Mouse (Mus musculus): ENCODE measurements at regions not wholly inside any gene's neighbourhood (a gene's known extent, or its start where the extent isn't known, plus 50 kb on each side); places are given as distances from the start of the nearest gene placed in this dataset.
A peak's percentile ranks its signal among the peaks of the same experiment; 100 is the strongest.

DNA sequence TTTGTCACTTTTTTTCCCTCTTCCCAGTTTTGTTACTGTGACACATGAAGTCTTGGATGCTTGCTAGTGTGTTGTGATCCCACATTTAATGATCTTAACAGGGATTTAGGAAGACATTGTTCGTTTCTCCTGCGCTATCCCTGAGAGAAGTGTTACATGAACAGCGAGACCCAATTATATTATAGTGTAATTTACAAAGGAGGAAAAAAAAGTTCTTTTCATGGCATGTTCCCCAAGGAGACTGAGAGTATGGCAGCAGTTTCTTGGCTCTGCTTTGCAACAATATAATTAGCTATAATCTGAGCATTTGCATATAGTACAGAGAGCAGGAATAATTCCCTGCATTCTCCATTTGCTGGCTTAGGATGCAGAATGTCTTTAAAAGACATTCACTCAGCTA is 168.6 kb downstream of the Insc start:
- no peak for DNase-seq

DNA sequence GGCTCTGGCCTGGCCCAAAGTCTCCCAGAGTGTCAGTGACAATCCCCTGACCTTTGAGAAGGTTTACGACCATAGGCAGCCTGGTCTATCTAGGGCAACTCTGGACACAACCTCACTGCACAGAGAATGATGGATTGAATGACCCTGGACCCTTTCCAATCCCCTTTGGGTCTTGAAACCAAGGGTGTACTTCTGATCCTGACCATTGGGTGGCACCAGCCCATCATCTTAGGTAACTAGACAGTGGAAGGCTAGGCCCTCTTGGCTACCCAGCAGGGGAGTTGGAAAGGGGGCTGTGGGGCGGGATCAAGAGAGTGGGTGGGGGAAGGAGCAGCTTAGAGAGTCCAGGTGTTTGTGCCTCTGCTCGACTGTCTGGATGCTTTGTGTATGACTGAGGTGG is 178.7 kb downstream of the Insc start:
- peak; percentile 92 for DNase-seq

DNA sequence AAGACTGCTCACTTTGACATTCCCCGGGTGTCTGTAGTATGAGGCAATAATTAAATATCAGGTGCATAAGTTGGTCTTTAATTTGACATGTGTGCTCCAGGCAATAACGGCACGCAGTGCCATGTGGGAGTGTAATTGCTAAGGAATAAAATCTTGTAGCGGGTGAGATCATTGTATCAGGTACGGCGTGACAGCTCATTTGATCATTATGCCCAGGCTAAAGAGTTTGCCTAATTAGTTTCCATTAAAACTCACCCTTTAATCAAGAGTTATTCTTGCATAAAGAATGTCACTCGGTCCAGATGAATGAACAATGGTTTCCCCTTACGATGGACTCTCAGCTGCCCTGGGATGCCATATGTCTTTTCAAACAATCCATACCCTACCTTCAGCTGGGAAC is 190.4 kb downstream of the Insc start:
- DNase-seq = no peak

DNA sequence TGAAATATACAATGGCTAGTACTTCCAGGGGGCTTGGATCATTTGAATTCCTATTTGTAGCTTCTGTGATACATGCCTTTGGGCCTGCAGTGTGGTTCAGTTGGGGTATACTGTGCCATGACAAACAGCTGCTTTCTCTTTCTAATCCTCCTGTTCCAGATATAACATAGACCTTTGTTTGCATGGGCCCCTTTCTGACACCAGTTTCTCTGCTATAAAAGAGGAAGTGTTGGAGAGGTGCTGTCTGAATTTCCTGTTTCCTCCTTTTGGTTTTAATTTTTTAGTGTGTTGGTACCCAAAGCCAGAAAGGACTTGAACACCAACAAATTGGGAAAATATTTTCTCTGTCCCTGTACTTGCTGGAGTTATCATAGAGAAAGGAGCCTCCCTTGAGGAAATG is 207.3 kb downstream of the Insc start:
- no peak for DNase-seq

DNA sequence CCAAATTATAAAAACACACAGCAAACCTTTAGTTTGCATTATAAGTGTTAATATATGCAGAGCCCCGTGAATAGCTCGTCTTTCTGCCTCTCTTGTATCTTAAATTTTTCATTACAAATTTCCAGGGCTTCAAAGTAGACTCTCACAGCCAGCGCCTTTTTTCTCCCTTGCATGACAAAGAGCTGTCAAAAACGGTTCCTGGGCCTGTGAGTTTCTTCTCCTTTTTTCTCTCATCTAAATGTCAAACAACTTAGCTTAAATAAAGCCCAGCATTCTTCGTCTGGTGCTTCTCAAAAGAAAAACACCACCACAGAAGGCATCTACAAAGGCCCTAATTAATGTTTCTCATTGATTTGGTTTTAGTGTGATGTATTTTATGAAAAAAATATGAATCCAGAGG is 219.7 kb downstream of the Insc start:
- DNase-seq = no peak

DNA sequence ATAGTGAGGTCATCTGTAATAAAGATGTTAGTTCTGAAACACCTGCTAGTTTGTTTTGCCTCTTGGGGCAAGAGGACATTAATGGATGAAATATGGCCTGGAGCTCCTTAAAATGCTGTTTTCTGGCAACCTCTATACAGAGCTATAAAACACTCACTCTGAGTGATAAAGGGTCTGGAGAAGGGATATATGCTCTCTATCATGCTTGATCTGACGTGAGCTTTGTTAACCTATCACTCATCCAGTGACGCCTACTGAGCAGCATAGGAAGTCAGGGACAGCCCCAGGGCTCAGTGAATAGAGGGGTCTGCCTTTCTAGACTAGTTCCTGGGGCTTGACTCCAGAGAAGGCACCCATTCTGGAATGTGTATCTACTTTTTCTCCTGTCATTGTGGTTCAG is 222.4 kb downstream of the Insc start:
- no peak for DNase-seq

DNA sequence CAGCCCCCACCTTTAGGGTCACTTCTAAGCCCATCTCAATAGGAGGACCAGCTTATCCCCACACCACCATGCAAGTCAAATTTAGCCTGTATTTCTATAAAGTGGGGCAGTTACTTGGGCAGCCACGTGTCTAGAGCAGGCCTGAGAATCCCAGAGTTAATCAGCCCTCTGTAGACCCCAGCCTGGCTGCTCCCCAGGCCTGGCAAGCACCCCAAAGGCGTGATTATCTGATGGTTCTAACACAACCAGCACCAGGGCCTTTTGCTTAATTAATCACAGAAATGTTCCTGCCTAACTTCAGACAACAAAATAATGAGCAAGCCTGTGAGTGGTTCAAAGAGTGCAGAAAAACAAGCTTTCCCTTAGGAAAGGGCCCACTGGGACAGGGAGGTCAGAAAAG is 243.0 kb downstream of the Insc start:
- DNase-seq = peak in 1 of 2 experiments; percentile 12

DNA sequence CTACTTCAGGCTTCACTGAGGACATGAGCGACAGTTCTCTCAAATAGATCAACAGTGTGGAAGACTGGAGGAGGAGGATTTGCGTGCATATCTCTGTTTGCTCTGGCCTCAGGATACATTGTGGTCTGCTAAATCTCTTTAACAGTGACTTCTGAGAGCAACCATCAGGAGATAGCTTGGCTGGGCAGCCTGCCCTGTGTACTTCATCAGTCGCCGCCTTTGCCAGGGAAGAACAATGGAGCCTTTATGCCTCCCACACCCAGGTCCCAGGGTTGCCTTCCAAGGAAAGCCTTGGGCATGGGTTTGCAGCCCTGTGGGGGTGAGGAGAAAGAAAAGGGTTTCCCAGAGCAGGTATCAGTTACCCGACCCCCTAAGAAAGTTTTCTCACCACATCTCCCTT is 247.8 kb downstream of the Insc start:
- peak; percentile 31 to 55 for DNase-seq

DNA sequence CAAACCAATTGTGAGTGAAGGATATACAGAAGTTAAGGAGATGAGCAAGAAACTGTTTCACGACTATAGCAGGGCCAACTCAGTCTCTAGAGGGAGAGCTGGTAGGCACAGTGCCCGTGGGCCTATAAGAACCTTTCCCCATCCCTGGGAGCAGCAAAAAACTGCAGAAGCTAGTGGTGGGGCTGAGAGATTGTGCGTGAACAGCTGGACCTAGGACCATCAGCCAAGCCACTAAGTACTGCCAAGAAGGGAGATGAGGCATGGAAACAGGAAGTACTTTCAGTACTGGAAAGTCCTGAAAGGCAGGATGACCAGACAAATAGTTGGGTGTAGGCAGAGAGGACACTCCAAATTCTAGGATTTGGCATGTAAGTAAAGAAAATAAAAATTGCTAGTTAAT is 248.9 kb downstream of the Insc start:
- peak in 1 of 2 experiments; percentile 26 for DNase-seq

DNA sequence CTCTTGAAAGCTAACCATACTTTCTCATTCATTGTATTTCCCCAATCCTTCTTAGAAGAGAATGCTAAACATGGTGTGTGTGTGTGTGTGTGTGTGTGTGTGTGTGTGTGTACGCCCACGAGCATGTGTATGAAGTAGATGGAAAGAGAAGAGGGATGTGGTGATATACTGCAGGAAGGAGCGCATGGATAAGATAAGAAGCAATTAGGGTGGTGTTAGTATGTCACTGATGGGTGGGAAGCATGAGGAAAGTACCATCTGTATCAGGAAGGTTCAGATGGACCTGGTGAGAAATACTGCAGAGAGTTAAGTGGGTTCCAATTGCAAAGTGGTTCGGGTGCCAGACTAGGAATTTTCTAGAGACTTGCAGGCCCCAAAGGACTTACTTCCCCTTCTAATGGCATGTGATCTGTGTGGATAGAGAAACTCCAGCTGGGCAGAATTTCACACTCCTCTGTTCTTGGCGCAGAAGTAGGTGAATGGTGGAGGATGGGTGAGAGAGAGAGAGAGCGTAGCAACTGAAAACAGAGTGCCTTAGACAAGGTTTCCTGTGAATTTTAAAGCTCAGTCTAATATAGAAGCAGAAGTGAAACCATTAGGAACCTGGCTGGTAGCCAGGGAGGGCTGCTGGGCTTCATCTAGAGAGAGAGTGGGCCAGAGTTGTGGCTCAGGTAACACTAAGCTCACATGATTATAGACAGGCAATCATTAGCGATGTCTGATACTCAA is 257.5 kb downstream of the Insc start:
- DNase-seq = peak; percentile 71 to 75

DNA sequence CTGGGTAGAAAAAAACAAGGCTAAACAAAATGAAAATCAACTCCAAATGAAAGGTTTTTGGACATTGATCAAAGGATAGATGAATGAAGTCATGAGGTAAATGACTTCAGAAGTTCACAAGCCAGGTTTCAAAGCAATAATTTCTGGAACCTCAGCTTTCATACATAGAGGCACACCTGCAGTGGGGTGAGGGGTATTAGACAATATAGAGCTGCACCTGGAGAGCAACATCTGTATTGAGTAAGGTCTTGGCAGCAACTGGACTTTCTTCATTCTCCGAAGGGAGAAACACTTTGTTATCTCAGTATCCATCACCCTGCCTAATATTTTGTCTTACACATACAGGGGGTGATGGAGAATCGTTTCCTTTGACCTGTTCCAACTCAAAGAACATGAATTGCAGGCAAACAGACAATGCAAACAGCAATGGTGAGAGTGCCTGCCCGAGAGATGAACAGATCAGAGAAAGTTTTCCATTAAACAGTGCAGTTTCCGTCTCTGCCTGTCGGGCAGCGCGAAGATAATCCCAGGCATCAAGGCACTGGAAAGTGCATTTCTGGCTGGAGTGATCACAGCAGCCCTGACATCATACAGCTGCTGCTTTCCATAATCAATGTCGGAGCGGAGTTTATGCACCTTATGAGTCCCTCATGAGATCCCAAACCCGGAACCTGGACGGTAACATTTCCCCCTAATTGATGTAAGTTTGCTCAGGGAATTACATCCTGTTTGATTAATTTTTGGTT is 270.9 kb downstream of the Insc start:
- no peak for DNase-seq

DNA sequence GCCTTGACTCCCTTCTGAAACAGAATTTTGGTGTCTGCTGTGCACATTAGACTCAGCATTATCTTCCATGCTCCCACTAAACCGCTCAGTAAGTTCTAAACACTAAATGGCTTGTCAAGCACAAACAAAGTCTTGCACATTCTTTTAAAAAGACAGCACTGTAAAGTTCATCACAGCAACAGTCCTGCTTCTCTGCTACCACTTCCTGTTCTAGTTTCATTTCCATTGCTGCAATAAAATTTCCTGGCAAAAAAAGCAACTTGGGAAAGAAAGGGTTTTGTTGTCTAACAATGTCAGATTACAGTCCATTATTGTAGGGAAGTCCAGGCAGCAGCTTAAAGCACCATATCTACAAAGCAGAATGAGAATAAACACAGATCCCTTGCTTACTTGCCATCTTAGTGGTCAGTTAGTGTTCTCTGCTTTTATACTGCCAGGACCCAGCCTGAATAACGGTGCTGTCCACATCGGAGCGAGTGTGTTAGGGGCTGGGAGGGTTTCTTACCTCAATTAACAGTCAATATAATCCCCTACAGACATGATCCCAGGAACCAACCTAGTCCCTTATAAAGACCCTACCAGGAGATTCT is 276.0 kb downstream of the Insc start:
- DNase-seq = no peak

DNA sequence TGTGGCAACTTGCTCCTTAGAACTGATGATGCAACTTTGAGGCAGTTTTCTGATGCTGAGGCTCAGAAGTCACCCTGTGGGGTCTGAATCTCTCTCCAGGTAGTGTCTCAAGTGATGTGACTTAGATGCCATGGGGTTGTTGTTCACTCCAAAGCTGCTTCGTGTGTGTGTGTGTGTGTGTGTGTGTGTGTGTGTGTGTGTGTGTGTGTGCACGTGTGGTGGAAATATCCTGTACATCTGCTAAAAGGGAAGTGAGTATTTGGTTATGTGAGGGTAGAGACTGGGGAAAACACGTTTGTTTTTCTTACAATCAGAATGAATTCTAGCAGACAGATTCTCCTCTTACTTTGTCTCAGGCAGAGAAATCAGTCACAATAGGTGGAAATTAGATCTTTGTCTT is 276.5 kb downstream of the Insc start:
- no peak for DNase-seq

DNA sequence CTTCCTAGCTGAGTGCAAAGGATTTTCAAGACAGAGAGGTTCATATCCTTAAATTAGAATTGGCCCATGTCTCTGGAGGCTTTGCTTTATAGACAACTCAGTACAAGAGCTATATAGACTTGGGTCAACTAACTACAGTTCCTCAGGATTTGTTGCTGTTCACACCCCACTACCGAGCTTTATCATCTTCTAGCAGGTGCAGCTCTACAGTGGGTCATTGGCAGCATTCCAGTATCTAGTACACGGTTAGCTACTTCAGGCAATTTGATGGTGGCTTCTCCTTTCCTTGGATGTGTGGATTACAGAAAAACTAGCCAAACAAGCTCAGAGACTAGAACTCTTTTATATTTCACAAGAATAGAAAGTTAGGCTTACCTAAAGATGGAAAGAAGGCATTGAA is 282.3 kb downstream of the Insc start:
- peak; percentile 22 to 42 for DNase-seq

DNA sequence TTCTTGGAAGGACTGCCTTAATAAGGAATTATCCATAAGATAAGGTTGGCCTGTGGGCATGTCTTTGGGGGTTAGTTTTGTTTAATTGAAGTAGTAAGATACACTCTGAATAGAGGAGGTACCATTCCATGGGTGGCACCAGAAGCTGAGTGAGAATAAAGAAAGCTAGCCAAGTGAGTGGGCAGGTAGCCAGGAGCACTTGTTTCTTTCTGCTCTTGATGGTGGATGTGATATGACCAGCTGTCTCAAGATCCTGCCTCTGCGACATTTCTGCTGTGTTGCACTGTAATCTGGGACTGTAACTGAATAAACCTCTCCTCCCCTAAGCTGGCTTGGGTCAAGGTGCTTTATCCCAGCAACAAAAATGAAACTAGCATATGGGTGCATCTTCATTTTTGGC is 284.2 kb downstream of the Insc start:
- peak; percentile 42 to 66 for DNase-seq

DNA sequence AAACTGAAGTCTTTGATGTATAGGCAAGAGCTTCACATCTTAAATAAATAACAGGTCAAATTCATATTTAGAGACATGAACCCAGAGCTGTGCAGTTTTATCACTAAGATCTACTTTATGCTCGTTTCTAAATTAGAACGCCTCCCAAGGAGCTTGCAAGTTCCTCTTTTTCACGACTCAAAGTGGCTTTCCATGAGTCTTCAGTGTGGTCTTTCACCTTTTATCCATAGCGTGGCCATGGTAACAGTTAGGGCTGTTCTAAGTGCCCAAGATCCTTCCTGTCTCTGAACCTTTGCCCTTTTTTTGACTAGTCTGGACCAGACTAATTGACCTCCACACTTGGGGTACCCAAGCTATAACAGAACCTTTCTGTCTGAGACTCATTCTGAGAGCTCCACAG is 290.5 kb downstream of the Insc start:
- DNase-seq = no peak

DNA sequence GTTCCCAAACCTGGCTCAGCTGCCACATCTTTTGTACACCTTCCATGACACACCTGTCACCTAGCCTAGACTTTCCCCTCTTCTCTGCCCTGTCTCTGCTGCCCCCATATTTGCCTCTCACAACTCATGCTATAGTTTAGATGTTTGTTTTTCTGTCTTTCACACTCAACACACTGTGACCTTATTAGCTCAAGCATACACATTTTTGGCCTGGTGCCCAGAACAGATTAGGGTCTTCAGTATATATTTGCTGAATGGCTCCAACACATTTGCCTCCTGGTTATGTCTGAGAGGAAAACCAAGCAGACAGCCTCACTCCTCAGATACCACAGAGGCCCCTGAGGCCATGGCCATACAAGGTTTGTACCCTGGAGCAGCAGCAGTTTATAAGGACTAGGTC is 312.0 kb downstream of the Insc start:
- peak; percentile 18 for DNase-seq

DNA sequence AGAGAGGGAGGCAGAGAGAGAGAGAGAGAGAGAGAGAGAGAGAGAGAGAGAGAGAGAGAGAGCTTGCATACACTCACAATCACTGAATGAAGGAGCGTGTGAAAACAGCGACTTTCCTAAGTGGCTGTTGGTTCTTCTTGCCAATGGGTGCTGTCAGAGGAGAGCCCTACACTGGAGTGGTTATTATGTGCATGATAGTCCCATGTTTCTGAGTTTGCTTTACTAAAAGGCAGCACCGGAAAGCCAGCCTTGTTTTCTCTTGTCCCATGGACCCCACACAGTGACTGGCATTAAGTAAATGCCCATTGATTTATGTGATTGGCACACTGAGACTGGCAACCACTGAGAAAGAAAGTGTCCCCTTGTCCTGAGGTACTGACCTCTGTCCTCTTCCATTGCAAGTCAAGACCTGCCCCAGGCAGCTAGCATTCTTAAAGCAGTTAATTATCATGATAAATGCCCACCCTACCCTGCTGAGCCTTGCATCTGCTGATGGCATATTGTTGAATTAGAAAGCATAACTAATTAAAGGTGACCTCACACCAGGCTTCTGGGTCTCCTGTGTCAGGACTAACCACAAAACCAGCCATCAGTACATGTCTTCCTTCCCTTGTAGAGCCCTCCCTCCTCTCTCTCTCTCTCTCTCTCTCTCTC is 313.6 kb downstream of the Insc start:
- DNase-seq = peak; percentile 22 to 43

DNA sequence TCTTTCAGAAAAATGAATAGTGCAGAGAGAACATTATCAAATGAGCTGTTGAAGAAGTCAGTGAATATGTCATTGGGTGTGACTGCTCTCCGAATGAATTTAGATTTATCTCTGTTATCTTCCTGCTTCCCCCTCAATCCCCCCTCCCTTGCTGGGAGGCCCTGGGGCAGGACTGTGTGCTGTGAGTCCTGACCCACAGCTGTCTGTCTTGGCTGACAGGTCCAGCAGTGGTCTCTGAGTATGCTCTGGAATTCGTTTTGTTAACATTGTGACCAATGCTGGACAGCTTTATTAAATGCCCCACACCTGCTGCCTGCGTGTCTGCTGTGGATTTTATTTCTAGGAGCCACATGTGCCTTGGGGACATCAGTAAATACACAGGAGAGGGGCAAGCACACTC is 314.2 kb downstream of the Insc start:
- no peak for DNase-seq

DNA sequence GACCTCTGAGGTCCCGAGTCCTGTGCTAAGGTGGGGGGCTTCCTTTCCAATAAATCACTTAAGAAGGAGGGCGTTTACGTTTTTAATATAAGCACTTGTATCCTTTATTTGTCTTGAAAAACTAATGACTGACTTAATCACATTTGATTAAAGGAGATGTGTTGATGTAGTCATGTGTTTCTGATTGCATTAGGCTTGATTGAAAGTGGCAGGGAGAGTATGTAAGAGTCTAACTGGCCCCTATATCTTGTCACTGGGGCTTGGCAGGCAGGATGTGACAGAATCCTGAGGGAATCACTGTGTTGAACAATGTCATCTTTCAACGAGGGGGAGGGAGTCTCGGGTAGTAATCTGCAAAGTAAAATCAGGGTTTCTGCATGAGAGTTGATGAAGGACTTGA is 316.7 kb downstream of the Insc start:
- peak in 1 of 2 experiments; percentile 3 for DNase-seq

DNA sequence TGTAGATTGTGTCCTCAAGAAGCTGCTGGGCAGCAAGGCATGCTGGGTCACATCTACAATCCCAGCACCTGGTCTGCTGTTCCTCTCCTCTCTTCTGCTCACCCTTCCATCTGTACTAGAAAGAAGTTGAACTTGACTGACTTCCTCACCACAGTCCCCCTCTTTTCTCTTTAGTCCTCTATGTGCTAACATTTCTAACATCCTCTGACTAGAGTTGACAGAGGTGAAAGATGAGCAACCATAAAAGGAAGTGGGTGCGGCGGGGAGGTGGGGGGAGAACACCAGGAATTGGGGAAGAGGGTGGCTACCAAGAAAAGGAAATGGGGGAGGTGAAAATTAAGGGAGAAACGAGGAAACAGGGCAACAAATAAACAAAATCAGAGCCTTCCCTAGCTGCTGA is 319.3 kb downstream of the Insc start:
- no peak for DNase-seq

DNA sequence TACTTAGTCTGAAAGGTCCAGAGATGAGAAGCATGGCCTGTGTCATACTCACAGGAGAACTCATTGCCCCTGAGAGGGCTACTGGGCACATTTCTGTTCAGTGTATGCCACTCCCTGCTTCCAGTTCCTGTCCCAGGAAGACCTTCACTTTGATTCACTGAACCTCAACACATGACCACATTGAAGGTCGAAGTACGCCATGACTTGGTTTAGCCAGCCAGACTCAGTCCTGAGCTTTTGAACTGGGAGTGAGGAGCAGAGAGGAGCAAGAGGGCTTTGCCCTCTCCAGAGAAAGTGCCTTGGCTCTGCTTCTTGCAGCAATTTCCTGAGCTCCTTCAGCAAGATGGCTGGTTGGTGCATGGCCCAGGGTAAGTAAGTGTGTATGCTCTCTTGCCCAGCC is 324.1 kb downstream of the Insc start:
- no peak for DNase-seq

DNA sequence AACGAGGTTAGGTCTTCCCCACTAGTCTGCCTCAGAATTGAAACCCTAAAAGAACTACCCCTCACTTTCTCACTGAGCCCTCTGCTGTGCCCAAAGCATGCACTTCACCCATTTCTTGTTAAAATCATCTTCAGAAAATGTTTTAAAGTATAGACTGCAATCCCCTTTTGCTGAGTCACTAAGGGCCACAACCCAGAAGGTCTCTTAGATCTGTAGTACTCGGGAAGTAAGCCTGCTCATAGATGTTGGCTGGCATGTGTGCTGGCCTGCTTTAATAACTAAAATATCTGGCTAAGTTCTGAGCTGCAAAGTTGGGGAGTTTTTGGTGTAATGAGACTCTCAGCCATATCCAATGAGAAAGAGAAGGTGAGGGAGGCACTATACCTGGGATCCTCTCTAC is 329.9 kb downstream of the Insc start:
- no peak for DNase-seq

DNA sequence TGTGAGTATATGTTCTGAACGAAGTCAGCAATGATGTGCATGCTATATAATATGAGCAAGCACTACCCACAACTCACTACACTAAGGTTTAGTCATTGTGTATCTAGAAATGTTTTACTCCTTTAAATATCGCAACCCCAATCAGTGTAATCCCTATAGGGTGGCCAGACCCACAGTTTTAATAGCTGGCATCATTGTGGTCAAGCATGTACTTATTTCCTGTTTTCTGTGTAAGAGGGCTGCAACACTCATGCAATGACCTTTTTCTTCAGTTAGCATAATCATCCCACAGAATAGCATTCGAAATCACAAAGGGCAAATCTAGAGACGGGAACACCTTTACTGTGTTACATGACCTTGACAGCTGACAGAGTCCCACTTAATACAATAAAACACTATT is 333.3 kb downstream of the Insc start:
- no peak for DNase-seq

All from cerebellum, postnatal 10 days (tissue).